23 mouse cellular contexts compared by ENCODE assay signal in genomic region chr3:27416786-27417185, GRCm38 (mm10). TPM values are rescaled to one million over a fixed set of nuclear protein-coding genes. Genes with fewer than 3 reads are reported as not detected.
"Had no signal": no experiment of that assay in that cellular context is flagged by ENCODE, and none has a peak within 500 bp of the region (broad histone marks: within the 10 kb centered on the region; RNA-seq: fewer than 3 reads in every experiment).

No protein-coding gene starts in this region.

- H3K4me3 ChIP-seq: neural tube, embryonic 13.5 days; neural tube, embryonic 15.5 days; stomach, embryonic 15.5 days had no signal

- H3K27me3 ChIP-seq: neural tube, embryonic 13.5 days; neural tube, embryonic 15.5 days; stomach, embryonic 15.5 days had no signal

- H3K4me1 ChIP-seq: neural tube, embryonic 13.5 days; neural tube, embryonic 15.5 days; stomach, embryonic 15.5 days had no signal

- H3K27ac ChIP-seq: neural tube, embryonic 13.5 days; neural tube, embryonic 15.5 days; stomach, embryonic 15.5 days; stomach, postnatal 0 days had no signal

- H3K4me2 ChIP-seq: neural tube, embryonic 13.5 days; neural tube, embryonic 15.5 days; stomach, embryonic 15.5 days had no signal

- H3K9me3 ChIP-seq: neural tube, embryonic 13.5 days; neural tube, embryonic 15.5 days; stomach, embryonic 15.5 days had no signal

- DNase-seq: retina, postnatal 1 day; right cerebral cortex, adult 18-20 months; right cerebral cortex, postnatal 14 days; right cerebral cortex, postnatal 25 days; right cerebral cortex, postnatal 4 days; spleen, adult 18-20 months; thymus, adult 18-20 months; thymus, adult 2 months; thymus, postnatal 14 days; thymus, postnatal 25 days; thymus, postnatal 36 days; thymus, postnatal 4 days had no signal

- H3K36me3 ChIP-seq: neural tube, embryonic 15.5 days had no signal

- H3K9ac ChIP-seq: neural tube, embryonic 13.5 days; neural tube, embryonic 15.5 days; stomach, embryonic 15.5 days had no signal

RNA-seq across cellular contexts. Expression of gene Ghsr, which starts 45.6 kb away (rescaled TPM):
- total RNA-seq: neutrophil, adult 5-6 weeks had no signal
- polyA plus RNA-seq: small intestine, adult 2 months; spleen, adult 2 months; stomach, embryonic 14.5 days; stomach, embryonic 16.5 days; stomach, postnatal 0 days; testis, adult 2 months; urinary bladder, adult 2 months had no signal
